Mouse (Mus musculus) liver, embryonic 11.5 days (tissue): ENCODE results near the gene Pbx2. TPM values are rescaled to one million over a fixed set of nuclear protein-coding genes. Genes with fewer than 3 reads are reported as not detected.
"Not testable (repeated sequence)": the region's sequence is repeated elsewhere in the genome, so short reads cannot be mapped to it uniquely, and the experiment has no call there.

Experiments used
- ATAC-seq: fragments of 200-750 bp; cut with Nextera tagmentation; replicated peaks from 2 replicates; pipeline ENCODE4 v1.8.0; 2017; ENCODE audit warnings: moderate number of reproducible peaks, mild to moderate bottlenecking, moderate TSS enrichment, moderate library complexity; ENCODE audit not compliant: low FRiP score
- DNase-seq: peaks from one replicate; pipeline ENCODE4 v3.0.0-alpha.2; 2017; ENCODE audit warnings: low spot score
- H3K27ac ChIP-seq: fragments of 300-500 bp; sonication (generic); 2 replicates; pipeline ENCODE4 v1.5.1; 2014; ENCODE audit warnings: mild to moderate bottlenecking, low read depth, low read length, control low read depth
- H3K27me3 ChIP-seq: fragments of 300-500 bp; sonication (generic); replicated peaks from 2 replicates; pipeline ENCODE4 v1.6.1; 2014; ENCODE audit warnings: low read length, mixed read lengths; ENCODE audit not compliant: control insufficient read depth, insufficient read depth
- H3K36me3 ChIP-seq: fragments of 300-500 bp; sonication (generic); 2 replicates; pipeline ENCODE4 v1.6.1; 2014; ENCODE audit warnings: mild to moderate bottlenecking, low read length, moderate library complexity, mixed read lengths; ENCODE audit not compliant: control insufficient read depth, insufficient read depth
- H3K4me1 ChIP-seq: fragments of 300-500 bp; sonication (generic); replicated peaks from 2 replicates; pipeline ENCODE4 v1.6.1; 2014; ENCODE audit warnings: low read length, mixed read lengths; ENCODE audit not compliant: control insufficient read depth, insufficient read depth
- H3K4me2 ChIP-seq: fragments of 300-500 bp; sonication (generic); 2 replicates; pipeline ENCODE4 v1.6.1; 2014; ENCODE audit warnings: mild to moderate bottlenecking, control low read depth, moderate library complexity
- H3K4me3 ChIP-seq: fragments of 300-500 bp; sonication (generic); 2 replicates; pipeline ENCODE4 v1.5.1; 2014; ENCODE audit warnings: low read depth, low read length, control low read depth
- H3K9ac ChIP-seq: fragments of 300-500 bp; sonication (generic); 2 replicates; pipeline ENCODE4 v1.6.1; 2014; ENCODE audit warnings: low read depth, low read length, control low read depth
- H3K9me3 ChIP-seq: fragments of 300-500 bp; sonication (generic); 2 replicates; pipeline ENCODE4 v1.6.1; 2016; ENCODE audit warnings: low read length, inconsistent platforms, mixed read lengths; ENCODE audit not compliant: control insufficient read depth
- WGBS: fragments of 180-500 bp; shearing (Covaris S2); extraction: QIAGEN DNeasy Blood & Tissue Kit; methylation state at CpG from one replicate; pipeline ENCODE4 v1.1.7; 2014; 5-methylcytosine and 5-hydroxymethylcytosine counted together
- polyA plus RNA-seq: library from polyadenylated mRNA; unstranded; fragments of >200 nt; fragmentation: Nextera tagmentation; extraction: Ambion mirVana; gene quantifications from 2 replicates; pipeline ENCODE4 v1.2.1, GENCODE M21; 2014

The Pbx2 gene
- 10.4 and 11.4 TPM in 2 replicates for polyA plus RNA-seq

DNA sequence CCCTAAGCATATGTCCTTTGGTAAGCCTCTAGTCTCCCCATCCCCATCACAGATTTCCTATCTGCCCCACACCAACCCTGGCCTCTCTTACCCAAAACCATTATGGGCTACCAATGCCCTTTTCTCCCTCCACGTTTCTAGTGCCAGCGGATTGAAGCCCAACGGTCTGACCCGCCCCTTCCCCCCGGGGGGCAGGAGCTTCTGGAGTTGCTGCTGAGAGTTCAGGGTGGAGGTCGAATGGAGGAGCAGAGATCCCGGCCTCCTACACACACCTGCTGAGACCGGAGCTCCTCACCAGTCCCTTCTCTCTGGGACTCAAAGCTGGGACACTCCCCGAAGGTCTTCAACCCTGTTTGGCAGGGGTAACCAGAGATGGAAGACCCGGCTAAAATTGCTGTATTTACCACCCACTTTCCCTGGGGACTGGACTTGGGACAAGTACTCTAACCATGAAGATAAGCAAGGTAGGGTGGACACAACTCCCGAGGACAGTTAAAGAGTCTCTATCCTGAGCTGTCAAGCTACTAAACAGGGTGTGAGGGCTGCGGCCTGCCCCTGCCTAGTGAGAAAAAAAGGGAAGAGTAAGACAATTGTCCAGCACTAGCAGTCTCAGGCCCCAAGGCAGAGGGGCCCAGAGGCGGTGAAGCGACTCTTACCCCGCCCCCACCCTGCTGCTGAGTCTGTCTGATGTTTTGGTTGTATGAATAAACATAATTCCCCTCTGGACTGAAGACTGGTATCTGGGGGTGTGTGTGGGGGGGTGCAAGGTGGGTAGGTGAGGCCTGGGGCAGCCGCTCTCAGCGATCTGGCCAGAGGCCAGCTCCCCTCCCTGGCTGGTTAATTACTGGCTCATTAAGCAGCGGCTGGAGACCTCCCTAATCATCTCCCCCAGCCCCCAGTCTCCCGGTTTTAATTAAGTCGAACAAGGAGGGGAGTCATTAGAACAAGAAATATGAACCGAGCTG lies at the start of gene Pbx2:
TSS of gene Pbx2 (plus strand) at position 238 of the 965 bp plus-strand sequence.
- Histone ChIP-seq H3K4me3 (peak within 1 kb of the TSS; percentile 91), H3K27me3 (no peaks in the 10 kb centered on the region), H3K9me3 (no peaks in the 10 kb centered on the region), H3K4me1 (peaks cover 62% of the 10 kb centered on the region), H3K4me2 (peak within 1 kb of the TSS; percentile 100), H3K27ac (peak within 1 kb of the TSS; percentile 95), H3K9ac (peak within 1 kb of the TSS; percentile 96), H3K36me3 (peaks cover 4% of the 10 kb centered on the region; the same call in 1 of the 2 replicates)
- ATAC-seq, result peak; percentile 7; the same call in 1 of the 2 replicates
- peak; percentile 62 for DNase-seq
- 5% methylated on average over 21 of the region's 21 CpGs for WGBS

DNA sequence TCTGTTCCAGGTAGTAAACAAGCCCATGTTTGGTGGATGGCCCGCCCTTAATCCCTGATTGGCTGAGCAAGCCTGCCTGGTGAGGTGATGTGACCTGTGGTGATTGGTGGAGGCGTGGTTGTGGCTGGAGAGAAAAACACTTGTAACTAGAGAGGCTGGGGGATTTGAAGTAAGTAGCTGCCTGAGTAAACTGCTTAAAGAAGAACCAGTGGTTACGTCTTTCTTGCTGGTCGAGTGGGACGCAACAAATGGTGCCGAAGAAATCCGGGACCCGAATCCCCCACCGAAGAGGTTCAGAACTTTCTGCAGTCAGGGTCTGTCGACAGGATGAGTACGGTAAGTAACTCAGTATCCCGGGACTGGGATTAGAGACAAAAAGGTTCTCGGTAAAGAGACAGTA lies 47.5 kb upstream of the Pbx2 start:
- H3K4me3 ChIP-seq, H3K4me1 ChIP-seq, H3K27ac ChIP-seq, H3K9ac ChIP-seq, ATAC-seq, H3K4me2 ChIP-seq, DNase-seq, H3K27me3 ChIP-seq, H3K9me3 ChIP-seq, H3K36me3 ChIP-seq: not testable (repeated sequence)
- WGBS, result 93% methylated on average over 12 of the region's 13 CpGs

DNA sequence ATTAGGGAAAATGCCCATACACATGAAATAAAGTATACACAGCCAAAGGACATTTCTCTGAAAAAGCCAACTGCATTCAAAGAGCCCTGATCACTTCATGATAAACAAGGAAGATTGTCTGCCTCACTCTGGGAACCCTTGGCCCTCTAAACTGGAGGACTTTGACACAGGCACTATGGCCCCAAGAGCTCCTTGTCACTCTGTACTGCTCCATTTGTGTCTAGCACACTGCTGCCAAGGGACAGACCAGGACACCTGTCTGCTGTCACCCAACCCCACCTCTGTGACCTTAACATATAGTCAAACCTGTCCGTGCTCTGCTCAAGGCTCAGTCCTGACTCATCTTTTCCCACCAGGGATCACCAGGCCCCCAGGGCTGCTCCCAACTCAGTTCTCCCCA lies 44.3 kb upstream of the Pbx2 start:
- Histone ChIP-seq H3K27me3 (no peaks in the 10 kb centered on the region), H3K9me3 (no peaks in the 10 kb centered on the region), H3K36me3 (no peaks in the 10 kb centered on the region), H3K4me1 (no peaks in the 10 kb centered on the region), H3K4me2 (no peak overlapping the region), H3K9ac (no peak overlapping the region), H3K4me3 (no peak overlapping the region), H3K27ac (no peak overlapping the region)
- WGBS, result 96% methylated on average over 1 of the region's 1 CpGs
- ATAC-seq, result no peak
- no peak for DNase-seq

DNA sequence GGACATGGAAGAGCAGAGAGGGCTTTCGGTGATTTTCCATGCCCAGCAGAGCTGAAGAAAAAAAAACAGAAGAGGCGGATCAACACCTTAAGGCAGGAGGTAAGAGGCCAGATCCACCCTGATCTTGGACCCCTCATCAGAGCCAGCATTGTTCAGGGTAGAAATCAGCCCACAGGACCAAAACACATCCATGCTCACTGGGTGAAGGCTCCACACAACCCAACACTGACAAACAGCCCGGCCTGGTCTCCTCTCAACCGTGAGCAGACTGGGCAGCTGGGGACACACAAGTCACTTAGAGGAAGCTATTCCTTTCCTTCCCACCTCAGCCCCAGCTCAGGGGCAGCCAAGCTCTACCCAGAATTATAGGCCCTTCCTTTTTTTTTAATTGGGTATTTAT lies 43.5 kb upstream of the Pbx2 start:
- Histone ChIP-seq H3K27me3 (no peaks in the 10 kb centered on the region), H3K27ac (no peak overlapping the region), H3K9ac (no peak overlapping the region), H3K9me3 (no peaks in the 10 kb centered on the region), H3K36me3 (no peaks in the 10 kb centered on the region), H3K4me2 (no peak overlapping the region), H3K4me3 (no peak overlapping the region), H3K4me1 (no peaks in the 10 kb centered on the region)
- WGBS, result 86% methylated on average over 4 of the region's 4 CpGs
- ATAC-seq (no peak), DNase-seq (no peak)

DNA sequence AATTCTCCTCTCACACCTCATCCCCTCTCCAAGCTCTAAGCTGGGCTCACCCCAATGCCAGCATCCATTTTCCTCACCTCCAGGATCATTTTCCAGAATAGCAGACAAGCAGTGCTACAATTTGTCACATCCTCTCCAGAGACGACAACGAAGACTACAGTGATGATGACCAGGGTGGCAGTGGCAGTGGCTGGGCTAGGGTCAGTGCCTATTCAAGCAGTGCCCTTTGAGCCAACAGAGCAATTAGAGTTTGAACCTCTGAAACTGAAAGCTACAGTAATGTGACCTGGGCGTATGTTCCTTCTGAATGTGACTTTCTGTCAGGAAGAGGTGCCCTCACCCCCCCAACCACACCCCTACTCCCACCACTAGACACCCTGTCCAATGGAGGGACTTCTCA lies 41.9 kb upstream of the Pbx2 start:
- no peak overlapping the region for H3K27ac ChIP-seq
- H3K4me2 ChIP-seq, result no peak overlapping the region
- 88% methylated on average over 3 of the region's 3 CpGs for WGBS
- DNase-seq, result no peak
- H3K27me3 ChIP-seq, result no peaks in the 10 kb centered on the region
- H3K9ac ChIP-seq, result no peak overlapping the region
- ATAC-seq, result no peak
- no peak overlapping the region for H3K4me3 ChIP-seq
- no peaks in the 10 kb centered on the region for H3K36me3 ChIP-seq
- H3K9me3 ChIP-seq, result no peaks in the 10 kb centered on the region
- H3K4me1 ChIP-seq, result no peaks in the 10 kb centered on the region

DNA sequence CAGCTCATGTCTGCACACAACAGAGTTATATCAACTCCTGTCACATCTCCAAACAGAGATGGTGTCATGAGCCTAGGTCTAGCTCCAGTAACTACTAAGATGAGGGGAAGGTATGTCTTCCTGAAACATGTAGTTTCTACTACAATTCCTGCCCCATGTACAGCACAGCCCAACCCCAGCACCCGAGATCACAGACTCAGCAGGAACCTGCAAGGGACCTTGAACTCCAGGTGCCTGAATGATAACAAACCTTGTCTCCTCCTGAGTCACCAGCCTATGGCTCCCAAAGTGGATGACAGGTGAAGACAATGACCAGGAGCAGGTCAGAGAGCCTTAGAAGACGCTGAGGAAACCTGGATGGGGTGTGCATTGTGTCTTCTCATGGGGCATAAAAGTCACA lies 41.2 kb upstream of the Pbx2 start:
- ATAC-seq, result no peak
- 74% methylated on average over 2 of the region's 2 CpGs for WGBS

DNA sequence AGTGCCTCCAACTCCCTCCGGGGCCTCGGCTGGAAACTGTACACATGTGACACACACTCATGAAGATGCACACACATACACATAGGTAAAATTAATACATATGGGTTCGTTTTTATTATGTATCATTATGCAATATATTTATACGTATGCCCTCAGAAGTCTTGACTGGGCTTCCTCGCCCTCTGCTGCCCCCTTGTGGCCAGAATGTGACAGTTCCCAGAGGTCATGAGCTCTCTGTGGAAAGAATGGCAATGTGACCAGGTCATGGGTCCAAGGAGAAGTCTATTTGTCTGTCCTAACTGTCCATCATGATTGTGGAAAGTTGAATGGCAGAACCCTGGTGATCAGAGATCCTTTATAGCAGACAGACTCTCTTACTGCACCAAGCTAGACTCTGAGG lies 35.6 kb upstream of the Pbx2 start:
- H3K36me3 ChIP-seq, result no peaks in the 10 kb centered on the region
- H3K4me1 ChIP-seq, result no peaks in the 10 kb centered on the region
- peak; percentile 69 for DNase-seq
- ATAC-seq, result no peak
- H3K4me3 ChIP-seq, result no peak overlapping the region
- H3K9ac ChIP-seq, result no peak overlapping the region
- no peaks in the 10 kb centered on the region for H3K27me3 ChIP-seq
- H3K4me2 ChIP-seq, result no peak overlapping the region
- 20% methylated on average over 5 of the region's 5 CpGs for WGBS
- no peak overlapping the region for H3K27ac ChIP-seq
- H3K9me3 ChIP-seq, result no peaks in the 10 kb centered on the region

More for the DNA sequence above, 41.2 kb upstream of the Pbx2 start:
- Histone ChIP-seq H3K4me1 (no peaks in the 10 kb centered on the region), H3K27me3 (no peaks in the 10 kb centered on the region), H3K36me3 (no peaks in the 10 kb centered on the region), H3K9me3 (no peaks in the 10 kb centered on the region), H3K27ac (no peak overlapping the region), H3K4me3 (no peak overlapping the region), H3K4me2 (no peak overlapping the region), H3K9ac (no peak overlapping the region)
- no peak for DNase-seq

DNA sequence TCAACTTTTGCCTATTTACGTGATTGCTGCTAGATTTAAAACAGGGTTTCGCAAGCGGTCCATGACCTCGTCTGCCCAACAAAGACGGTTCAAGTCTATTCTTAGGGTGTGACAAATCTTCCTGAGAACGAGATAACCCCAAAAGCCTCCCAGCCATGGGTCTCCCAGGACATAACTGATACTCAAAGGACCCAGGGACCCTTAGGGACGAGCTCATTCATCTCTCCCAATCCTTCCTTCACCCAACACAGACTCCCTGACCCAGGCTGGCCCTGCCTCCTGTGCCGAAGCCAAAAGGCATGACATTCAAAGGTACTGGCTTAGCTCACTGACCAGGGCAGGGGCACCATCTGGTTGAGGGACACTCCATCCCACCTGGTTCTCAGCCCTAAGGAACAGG lies 34.7 kb upstream of the Pbx2 start:
- Histone ChIP-seq H3K4me1 (no peaks in the 10 kb centered on the region), H3K9ac (no peak overlapping the region), H3K9me3 (no peaks in the 10 kb centered on the region), H3K36me3 (no peaks in the 10 kb centered on the region), H3K4me2 (no peak overlapping the region), H3K4me3 (no peak overlapping the region), H3K27ac (no peak overlapping the region), H3K27me3 (no peaks in the 10 kb centered on the region)
- no peak for ATAC-seq
- 71% methylated on average over 8 of the region's 8 CpGs for WGBS
- no peak for DNase-seq

DNA sequence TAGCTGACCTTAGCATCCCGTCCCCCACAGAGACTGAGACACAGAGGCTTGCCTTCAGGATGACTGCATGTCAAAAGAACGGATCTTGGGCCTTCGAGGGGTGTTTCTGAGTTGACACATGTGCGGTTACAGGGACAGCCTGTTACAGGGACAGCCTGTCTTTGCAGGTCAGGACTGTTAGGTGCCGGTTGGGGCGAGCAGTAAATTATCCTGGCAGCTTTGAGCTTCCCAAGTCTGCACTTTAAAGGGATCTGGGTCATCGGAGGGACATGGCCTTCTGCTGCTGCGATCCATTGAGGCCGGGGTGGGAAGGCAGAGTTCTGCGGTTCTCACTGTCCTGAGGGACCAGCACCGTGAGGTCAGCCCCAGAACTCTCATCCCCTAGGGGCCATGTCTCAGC lies 33.7 kb upstream of the Pbx2 start:
- no peak overlapping the region for H3K4me3 ChIP-seq
- no peak overlapping the region for H3K27ac ChIP-seq
- no peaks in the 10 kb centered on the region for H3K9me3 ChIP-seq
- no peaks in the 10 kb centered on the region for H3K36me3 ChIP-seq
- 69% methylated on average over 11 of the region's 11 CpGs for WGBS
- H3K27me3 ChIP-seq, result no peaks in the 10 kb centered on the region
- no peaks in the 10 kb centered on the region for H3K4me1 ChIP-seq
- no peak overlapping the region for H3K9ac ChIP-seq
- no peak overlapping the region for H3K4me2 ChIP-seq
- ATAC-seq, result no peak
- DNase-seq, result no peak
